Mouse (Mus musculus) adrenal gland, adult 8-10 months (tissue): ENCODE measurements around the gene Lrrfip2. TPM values are rescaled to one million over a fixed set of nuclear protein-coding genes. Genes with fewer than 3 reads are reported as not detected.

ENCODE experiments used
- total RNA-seq, 4 experiments: library from RNA; stranded (reverse); gene quantifications; 2 replicates each; pipeline ENCODE4 v1.2.4; 2022

The Lrrfip2 gene
- total RNA-seq, 4 experiments from 2014 or later: 49.1 to 60.0 (median 53.9) TPM

Other genes with a start within 250 kb of the Lrrfip2 start
- gene Als2cl, start 237.7 kb upstream of the Lrrfip2 start, total RNA-seq: 10 to 100 TPM; 16.4 to 43.7 (median 30.2) TPM
- 1 to 10 TPM; 2.3 to 7.5 (median 5.1) TPM for gene Tmie, start 237.5 kb upstream of the Lrrfip2 start, total RNA-seq
- gene Fam240a, start 200.7 kb upstream of the Lrrfip2 start, total RNA-seq: not detected
- under 1 TPM in 1 of 4 experiments, not detected in 3; 0.14 TPM for gene Tdgf1, start 171.4 kb upstream of the Lrrfip2 start, total RNA-seq
- 10 to 100 TPM; 13.0 to 17.1 (median 14.1) TPM for gene Lrrc2, start 166.0 kb upstream of the Lrrfip2 start, total RNA-seq
- 1 to 10 TPM; 2.5 to 4.6 (median 3.9) TPM for gene Rtp3, start 127.0 kb upstream of the Lrrfip2 start, total RNA-seq
- gene Ltf, start 98.3 kb upstream of the Lrrfip2 start, total RNA-seq: 1 to 10 TPM in 3 of 4 experiments, under 1 TPM in 1; 0.87 to 3.2 (median 2.0) TPM
- 10 to 100 TPM in 2 of 4 experiments, 1 to 10 TPM in 2; 5.4 to 12.8 (median 9.8) TPM for gene Ccrl2, start 60.1 kb upstream of the Lrrfip2 start, total RNA-seq
- 10 to 100 TPM; 14.7 to 31.2 (median 24.7) TPM for gene Mlh1, start 154.2 kb downstream of the Lrrfip2 start, total RNA-seq
- 10 to 100 TPM; 53.3 to 64.1 (median 57.7) TPM for gene Epm2aip1, start 154.3 kb downstream of the Lrrfip2 start, total RNA-seq
- gene Trank1, start 194.1 kb downstream of the Lrrfip2 start, total RNA-seq: 100 to 1,000 TPM in 2 of 4 experiments, 10 to 100 TPM in 2; 44.9 to 312 (median 173) TPM